Mouse (Mus musculus) thymus, postnatal 25 days (tissue): ENCODE data around the gene Zc3h18.

ENCODE experiments used
- DNase-seq: peaks from one replicate; pipeline ENCODE4 v3.0.0; 2022

Gene Zc3h18

GRCm38 (mm10) chr8:122376365-122377231 lies at the start of gene Zc3h18:
Zc3h18 (plus strand) TSS chr8:122376609.
- peak; percentile 99 for DNase-seq

- no peak for DNase-seq
Measured at GRCm38 (mm10) chr8:122329072-122329471, 47.3 kb upstream of the Zc3h18 start.

DNA sequence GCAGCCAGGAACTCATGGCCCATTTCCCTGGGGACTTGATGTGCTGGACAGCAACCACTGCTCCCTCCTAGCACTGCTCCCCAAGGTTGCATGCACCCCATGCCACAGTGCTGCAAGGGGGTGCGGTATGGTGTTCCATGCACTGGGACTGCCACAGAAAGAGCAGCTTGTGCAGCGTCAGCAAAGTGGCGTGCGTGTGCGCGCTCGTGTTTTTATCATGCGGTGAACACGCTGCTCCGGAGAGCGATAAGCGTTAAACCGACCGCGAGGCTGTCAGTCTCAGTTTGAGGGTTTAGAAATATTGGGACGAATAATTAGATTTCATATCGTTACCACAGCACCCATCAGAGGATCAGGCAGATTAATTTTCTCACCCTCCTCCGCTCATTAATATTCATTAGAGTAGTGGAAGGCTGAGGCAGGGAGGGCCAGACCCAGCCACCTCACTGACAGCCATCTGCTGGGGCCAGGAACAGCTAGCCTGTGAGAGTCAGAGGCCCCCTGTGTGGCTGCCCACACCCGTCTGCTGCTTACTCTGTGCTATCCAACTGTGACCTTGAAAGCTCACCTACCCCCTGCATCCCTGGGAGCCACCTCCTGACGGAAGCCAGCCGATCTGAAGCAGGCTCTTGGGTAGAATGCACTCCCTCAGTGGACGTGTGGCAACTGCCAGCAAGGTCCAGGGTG lies 46.7 kb upstream of the Zc3h18 start:
- DNase-seq = no peak

DNA sequence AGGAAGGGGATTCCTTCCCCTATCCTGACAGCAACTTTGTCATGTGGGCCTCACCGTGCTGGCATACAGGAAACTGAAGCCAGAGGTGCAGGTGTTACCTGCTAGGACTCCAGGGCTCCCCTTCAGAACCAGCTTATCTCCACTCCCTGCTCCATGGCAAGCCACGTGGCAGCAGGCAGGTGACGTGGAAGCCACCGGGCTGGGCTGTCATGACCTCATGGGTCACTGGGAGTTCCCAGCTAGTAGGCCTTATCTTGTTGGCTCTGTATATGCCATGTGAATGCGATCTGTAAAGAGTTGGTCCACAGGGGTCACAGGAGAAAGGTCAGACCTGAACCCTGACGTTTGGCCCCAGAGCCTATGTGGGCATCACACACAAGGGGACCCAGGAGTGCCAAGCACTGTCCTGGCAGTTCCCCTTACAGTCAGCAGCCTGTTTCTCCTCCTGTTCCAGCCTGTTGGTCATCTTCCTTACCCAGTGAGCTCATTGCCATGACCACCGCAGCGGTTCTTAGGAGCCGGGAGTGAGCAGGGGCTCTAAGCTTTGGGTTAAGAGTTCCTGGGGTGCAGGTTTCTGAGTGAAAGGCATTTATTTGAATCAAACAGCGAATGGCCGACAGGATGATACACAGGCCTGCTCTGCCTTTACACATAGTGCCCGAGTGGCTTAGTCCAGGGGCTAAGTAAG lies 45.8 kb upstream of the Zc3h18 start:
- no peak for DNase-seq

GRCm38 (mm10) chr8:122331134-122331523 lies 45.3 kb upstream of the Zc3h18 start:
- no peak for DNase-seq

GRCm38 (mm10) chr8:122332753-122333506 lies 43.5 kb upstream of the Zc3h18 start:
- peak; percentile 87 for DNase-seq

GRCm38 (mm10) chr8:122333531-122333930 lies 42.9 kb upstream of the Zc3h18 start:
- DNase-seq = no peak

DNA sequence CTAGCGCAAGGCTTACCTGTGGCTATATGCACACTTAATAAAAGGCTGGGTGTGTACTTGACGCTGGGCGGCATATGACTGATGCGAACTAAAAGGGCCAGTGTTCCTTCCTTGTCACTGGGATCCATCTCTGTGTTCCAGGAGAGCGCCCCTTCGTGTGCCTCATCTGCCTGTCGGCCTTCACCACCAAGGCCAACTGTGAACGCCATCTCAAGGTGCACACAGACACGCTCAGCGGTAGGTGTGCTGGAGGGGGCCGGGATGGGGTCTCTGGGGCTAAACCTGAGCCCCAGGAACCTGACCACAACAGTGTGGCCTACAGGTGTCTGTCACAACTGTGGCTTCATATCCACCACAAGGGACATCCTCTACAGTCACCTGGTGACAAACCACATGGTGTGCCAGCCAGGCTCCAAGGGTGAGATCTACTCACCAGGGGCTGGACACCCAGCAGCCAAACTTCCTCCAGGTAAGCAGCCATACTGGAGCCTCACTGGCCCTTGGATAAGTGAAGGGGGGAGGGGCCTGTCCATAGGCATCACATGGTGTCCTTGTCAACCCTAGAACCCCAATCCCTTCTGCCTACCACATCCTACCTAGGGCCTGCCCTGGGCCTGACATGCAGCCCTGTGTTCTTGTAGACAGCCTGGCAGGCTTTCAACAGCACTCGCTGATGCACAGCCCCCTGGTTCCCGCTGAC lies 41.5 kb upstream of the Zc3h18 start:
- no peak for DNase-seq

DNA sequence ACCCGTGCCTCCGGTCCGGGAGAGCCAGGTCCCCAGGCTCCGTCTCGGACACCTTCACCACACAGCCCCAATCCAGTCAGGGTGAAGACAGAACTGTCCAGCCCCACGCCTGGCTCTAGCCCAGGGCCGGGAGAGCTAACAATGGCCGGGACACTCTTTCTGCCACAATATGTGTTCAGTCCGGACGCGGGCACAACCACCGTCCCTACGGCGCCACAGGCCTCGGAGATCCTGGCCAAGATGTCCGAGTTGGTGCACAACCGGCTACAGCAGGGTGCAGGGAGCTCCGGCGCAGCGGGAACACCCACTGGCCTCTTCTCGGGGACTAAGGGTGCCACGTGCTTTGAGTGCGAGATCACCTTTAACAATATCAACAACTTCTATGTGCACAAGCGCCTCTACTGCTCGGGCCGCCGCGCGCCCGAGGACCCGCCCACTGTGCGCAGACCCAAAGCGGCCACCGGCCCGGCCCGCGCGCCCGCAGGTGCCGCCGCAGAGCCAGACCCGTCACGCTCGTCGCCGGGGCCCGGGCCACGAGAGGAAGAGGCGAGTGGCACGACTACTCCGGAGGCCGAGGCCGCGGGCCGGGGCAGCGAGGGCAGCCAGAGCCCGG lies 40.7 kb upstream of the Zc3h18 start:
- no peak for DNase-seq

GRCm38 (mm10) chr8:122336251-122336910 lies 40.0 kb upstream of the Zc3h18 start:
- DNase-seq = no peak

DNA sequence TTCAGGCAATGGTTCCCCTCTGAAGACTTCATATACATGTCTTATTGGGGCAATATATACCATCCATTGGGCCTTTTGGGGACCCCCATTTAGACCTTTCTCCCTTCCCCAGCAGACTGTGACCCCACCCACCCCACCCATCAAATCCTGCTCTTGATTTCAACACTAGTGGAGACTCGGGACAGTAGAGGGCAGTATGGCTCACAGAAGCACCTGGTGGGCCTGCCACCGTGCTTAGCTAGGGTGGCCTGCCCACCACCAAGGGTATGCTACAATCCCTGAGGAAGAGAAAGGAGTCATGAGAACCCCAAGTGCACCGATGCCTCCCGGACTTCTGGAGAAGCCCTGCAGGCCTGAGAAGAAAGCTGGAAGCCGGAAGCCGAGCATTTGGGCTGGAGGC lies 37.6 kb upstream of the Zc3h18 start:
- DNase-seq = no peak

GRCm38 (mm10) chr8:122340761-122341160 lies 35.6 kb upstream of the Zc3h18 start:
- DNase-seq = no peak

DNA sequence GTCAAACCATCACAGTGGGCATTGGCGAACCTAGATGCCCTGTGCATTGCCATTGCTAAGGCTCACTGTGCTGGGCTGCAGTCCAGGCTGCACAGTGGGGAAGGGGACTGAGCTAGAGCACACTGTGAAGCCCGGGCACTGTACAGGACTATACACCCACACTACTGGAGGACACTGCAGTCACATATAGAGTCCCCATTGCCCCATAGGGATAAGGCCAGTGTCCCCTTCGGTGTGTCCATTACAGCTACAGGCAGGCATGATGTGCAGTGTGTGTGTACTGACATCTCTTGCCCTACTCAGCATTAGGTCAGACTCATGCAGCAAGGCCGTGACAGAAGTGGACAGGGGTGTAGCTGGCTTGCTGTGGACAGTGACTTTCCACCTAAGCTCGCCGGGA lies 34.6 kb upstream of the Zc3h18 start:
- DNase-seq = no peak

GRCm38 (mm10) chr8:122342362-122342761 lies 34.0 kb upstream of the Zc3h18 start:
- no peak for DNase-seq

GRCm38 (mm10) chr8:122342806-122343209 lies 33.6 kb upstream of the Zc3h18 start:
- DNase-seq = peak; percentile 42

GRCm38 (mm10) chr8:122343341-122343740 lies 33.1 kb upstream of the Zc3h18 start:
- no peak for DNase-seq

- DNase-seq = peak; percentile 63
Measured at GRCm38 (mm10) chr8:122343758-122344157, 32.7 kb upstream of the Zc3h18 start.

GRCm38 (mm10) chr8:122344219-122344618 lies 32.2 kb upstream of the Zc3h18 start:
- no peak for DNase-seq

DNA sequence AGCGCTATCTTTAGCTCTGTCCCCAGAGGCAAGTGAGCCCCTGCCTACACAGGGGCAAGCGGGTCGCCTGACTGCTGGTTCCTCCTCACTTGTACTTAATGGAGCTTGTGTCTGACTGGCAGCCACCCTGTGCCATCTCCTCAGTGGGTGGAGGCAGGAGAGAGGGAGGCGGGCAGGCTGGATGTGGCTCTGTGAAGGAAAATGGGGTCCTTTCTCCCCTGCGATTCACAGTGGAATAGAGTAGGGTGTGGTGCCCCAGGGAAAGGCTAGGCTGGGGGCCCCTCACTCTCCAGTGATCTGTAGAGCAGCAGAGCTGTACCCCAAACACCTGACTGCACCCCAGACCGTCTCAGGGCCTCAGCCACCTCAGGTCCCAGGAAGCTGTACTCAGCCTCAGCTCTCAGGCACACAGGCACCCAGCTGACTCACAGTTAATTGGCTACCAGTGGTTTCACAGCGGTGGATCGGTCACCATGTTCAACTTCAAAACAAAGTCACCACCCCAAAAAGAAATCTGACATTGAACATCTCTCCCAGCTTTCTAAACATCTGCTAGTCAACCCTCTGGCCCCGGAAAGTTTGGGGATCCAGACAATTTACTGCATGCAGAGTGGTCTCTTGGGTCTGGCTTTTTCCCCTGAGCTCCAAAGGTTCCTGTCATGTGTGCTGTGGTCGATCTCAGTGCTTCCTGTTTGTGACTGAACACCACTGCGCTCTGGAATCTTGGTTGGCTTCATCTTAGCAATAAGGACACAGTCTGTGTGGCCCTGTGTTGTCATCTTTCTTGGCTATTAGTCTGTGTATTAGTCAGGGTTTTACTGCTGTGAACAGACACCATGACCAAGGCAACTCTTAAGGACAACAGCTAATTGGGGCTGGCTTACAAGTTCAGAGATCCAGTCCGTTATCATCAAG lies 31.0 kb upstream of the Zc3h18 start:
- DNase-seq = no peak
